Mouse (Mus musculus) natural killer cell, adult 2 months (primary cell): ENCODE measurements at regions not wholly inside any gene's neighbourhood (a gene's known extent, or its start where the extent isn't known, plus 50 kb on each side); places are given as distances from the start of the nearest gene placed in this dataset.

Experiments
- DNase-seq, 2 experiments: peaks; one replicate each; pipeline ENCODE4 v3.0.0; 2022; ENCODE audit warnings: low spot score in 2 of 2

DNA sequence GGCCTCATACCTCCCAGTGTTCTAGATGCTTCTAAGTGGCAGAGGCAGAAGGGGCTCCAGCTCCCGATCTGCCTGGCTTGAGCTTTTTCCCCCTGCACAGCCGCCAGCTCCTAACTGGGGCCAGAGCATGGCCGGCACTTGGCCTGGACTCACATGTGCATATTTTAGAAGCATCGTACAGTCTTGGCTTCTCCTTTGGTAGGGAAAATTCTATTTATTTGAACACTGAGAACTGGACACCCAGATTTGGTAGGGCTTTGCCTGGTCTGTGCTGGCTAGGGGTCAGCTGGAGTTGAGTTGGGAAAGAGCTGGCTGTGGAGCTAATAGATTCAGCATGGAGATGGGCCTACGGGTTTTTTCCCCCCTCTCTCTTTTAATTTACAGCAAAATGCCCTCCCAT is 282.9 kb upstream of the Auts2 start:
- DNase-seq: no peak

DNA sequence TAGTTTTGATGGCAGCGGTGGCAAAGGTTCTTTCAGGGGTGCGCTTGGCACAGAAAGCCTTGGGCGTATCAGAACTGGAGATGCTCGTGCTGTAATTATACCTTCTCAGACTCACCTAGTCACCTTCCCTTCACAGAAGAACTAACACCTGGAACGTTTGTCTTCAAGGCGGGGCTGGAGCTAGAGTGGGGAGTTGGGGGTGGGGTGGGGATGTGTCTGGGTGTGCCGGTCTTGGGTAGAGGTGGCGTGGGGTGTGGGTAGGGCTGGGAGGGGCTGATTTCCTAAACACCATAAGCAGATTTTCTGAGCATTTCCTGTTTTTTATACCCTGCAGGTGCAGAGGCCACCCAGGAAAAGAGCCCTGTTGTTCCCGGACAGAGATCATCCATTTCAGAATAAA is 274.5 kb upstream of the Auts2 start:
- DNase-seq: no peak

DNA sequence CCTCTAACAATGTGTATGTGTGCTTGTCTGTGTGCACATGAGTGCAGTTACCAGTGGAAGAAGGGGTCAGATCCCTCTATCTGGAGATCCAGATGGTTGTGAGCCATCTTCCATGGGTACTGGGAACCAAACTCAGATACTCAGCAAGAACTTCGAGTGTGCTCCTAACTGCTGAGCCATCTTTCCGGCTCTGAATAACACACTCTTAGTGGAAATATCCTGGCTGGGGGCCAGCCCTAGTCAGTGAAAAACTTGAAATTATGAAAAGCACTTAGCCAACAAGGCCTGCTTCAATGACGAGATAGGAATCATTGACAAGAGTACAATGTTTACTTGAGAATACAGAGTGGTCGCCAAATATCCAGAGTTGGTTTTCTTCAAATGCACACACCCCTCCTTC is 266.0 kb upstream of the Auts2 start:
- DNase-seq: no peak

DNA sequence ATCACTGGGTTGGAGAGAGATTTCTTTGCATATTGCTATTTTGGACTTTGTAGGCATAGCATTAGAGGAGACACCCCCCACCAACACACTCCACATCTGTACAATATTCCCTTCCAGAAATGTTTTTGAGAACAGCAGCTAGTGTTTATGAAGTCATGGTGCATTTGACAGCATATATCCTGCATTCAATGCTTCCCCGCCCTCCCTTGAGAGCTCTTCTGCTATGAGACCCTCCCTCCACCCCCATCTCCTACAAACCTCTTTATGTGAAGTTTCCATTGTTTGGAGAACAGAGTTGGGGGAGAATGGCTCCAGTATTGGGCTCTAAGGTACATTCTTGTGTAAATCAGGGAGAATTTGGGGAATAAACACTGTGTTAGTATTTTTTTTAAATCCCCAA is 252.9 kb upstream of the Auts2 start:
- no peak for DNase-seq

DNA sequence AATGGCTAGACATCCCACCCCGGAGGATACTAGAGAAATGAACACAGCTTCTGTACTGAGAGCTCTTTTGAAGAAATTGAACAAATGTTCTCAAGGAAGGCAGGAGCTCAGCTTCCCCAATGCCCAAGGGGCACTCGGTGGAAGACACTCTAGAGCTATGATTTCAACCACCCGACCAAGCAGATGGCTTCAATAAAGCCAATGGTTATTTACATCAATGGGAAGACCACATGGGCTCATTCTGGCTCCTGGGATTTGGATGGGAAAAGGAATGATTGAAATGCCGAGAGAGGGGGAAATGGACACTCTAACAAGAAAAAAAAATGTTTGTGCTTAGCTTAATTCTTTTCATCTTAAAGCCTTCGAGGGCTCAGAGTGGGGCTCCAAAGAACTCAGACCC is 249.3 kb upstream of the Auts2 start:
- no peak for DNase-seq

DNA sequence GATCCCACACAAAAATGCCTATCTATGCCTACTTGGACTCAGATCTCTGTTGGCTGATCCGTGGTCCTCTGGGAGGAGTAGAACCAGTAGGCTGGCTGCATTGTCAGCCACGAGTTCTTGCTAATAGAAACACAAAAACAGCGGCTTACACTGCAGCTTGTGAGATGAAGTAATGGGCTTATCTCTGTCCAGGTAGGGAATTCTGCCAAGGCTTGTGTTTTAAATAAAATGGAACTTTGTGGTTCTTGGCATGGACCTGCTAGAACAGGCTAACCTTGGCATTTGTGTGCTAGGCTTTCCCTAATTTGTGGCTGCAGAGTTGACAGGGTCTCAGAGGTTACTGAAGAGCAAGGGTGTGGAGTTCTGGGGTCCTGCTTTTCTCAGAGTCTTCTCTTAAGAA is 242.1 kb upstream of the Auts2 start:
- DNase-seq: no peak

DNA sequence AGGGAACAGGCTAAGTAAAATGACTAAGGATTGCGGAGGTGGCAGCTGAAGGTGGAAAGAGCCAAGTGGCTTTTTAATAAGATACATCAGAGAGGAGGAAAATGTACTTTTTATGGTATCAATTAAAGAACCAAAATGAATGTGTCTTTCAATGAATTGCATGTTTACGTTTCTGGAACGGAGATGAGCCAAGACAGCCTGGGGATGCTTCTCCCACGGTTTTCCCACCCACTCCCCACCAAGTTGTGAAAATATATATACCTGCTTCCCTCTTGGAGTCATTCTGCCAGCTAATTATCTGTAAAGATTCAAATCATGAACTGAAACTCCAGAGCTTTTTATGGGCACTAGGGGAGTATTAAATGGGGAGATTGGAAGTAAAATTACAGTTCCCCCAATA is 241.6 kb upstream of the Auts2 start:
- DNase-seq: no peak

DNA sequence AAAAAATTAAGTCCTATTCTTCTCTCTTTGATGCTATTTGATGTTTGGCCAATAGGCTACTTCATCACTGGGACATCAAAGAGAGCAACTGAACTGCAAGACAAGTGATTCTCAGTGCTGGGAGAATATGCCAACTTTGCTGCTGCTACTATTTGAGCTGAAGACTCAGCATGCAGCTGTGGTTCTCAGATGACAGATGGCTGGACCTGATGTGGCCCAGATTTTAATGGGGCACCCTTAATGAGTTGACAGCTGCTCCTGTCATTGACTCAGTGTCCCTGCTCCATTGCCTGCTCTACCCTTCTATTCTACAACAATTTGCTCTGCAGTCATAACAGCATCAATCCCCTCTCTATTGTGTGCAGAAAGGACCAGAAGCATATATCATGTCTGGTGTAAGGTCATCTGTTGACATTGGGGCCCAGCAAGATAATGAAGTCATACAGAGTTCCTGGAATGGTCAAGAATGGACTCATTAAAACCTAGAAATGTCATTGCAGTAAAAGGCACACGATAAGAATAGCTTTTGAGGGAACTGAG is 231.1 kb upstream of the Auts2 start:
- no peak for DNase-seq

DNA sequence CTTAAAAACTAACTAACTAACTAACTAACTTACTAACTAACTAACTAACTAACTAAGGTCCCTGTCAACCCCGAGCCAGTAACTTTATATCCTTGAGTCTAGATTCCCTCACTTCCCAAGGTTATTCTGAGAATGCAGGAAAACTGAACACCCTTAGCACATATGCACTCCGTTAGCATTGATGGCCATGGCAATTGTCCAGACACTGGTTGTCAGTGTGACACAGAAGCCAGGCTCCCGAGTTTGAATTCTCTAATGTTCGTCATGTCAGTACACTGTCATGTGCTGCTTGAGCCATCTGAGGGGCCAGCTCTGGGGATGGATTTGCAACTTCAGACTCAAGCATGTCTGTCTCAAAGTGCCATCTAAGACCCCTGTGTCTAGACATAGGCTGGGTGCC is 217.3 kb upstream of the Auts2 start:
- no peak for DNase-seq

DNA sequence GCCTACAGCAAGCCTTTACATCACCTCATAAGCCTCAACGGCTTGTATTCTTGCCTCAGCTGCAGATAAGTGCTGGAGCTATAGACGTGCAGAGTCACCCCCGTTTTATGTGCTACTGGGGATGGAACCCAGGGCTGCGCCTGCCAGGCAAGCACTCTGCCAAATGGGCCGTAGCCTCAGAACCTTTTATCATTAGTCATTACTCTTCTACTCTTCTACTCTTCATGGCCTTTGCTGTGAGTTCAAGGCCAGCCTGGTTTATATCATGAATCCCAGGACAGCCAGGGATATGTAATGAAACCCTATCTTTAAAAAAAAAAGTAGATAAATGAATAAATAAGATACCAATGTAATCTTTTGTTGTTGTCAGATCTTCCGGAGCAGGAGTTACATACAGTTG is 216.6 kb upstream of the Auts2 start:
- DNase-seq: no peak

DNA sequence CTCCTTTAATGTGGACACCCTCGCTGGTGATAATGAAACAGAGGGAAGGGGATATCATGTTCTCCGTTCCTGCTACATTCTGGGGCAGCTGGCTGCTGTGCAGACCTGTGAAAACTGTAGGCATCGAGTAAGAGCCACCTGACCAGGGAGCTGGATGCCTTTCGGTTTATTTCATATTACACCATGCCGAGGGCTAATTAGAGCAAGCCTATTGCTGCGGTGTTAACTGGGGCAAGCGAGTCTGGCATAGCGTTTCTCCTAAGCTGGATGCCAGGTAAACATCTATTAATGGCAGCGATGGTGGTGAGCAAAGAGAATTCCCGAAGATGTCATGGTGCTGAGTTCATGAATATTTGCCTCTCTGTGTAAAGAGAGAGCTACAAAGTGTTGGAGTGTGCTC is 215.8 kb upstream of the Auts2 start:
- DNase-seq: no peak

DNA sequence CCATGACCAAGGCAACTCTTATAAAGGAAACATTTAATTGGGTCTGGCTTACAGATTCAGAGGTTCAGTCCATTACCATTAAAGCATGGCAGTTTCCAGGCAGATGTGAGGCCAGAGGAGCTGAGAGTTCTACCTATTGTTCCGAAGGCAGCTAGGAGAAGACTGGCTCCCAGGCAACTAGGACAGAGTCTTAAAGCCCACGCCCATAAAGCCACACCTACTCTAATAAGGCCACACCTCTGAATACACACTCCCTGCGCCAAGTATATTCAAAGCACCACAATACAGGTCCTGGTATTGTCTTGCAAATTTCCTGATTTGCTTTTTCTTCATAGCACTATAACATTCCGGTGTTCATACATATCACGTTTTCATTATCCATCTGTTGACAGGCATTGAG is 194.8 kb upstream of the Auts2 start:
- DNase-seq: no peak

DNA sequence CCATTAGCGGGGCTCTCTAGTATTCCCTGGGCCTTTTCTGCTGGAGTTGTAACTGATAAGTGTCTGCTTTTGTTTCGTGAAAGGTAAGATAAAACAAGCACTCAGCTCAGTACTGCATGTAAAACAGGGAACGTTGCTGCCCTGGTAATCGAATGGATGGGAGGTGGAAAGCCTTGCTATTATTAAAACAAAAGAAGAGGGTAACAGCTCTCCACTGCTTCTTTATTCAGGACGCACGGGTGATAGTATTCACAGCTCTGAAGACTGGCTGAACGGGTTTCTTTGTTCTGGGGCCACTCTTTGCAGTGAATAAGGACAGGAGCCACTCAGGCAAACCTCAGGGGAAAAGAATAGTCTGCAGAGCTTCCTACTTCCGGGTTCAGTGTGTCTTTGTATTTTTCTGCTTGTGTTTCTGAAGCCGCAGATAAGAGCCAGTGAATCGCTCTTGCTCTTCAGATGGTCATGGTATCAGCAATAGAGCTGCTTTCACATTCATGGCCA is 185.6 kb upstream of the Auts2 start:
- no peak for DNase-seq

DNA sequence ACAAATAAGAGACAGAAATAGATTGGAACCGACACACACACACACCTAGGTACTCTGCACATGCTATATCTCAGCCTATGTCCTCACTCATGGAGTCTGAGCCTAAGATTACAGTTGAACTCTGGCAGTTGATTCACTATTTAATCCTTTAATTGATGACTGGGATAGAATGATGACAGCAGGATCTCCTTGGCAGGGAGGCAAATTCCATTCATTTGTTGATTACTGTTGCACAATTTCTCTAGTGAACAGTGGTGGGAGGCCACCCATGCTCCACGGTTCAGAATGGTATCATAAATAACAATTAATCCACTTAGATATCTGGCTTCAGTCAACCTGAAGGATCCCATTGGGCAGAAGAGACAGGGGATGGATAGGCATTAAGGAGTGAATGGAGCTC is 181.3 kb upstream of the Auts2 start:
- no peak for DNase-seq

DNA sequence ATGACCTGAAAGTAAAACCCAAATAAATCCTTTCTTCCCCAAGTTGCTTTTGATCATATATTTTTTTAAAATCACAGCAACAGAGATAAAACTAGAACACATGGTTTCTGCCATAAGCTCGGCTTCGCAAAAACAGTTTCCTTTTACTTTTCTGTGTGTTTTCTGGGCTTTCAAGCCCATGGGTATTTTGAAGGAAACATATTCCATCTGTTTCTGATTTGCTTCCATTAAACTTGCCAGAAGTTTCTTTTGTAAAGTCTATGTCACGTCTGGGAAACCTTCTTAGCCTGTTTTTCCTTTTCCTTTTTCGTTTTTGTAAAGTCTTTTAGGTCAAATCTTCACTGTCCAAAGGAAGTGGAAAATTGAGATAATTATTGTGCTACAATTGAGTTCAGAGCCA is 167.2 kb upstream of the Auts2 start:
- DNase-seq: no peak

DNA sequence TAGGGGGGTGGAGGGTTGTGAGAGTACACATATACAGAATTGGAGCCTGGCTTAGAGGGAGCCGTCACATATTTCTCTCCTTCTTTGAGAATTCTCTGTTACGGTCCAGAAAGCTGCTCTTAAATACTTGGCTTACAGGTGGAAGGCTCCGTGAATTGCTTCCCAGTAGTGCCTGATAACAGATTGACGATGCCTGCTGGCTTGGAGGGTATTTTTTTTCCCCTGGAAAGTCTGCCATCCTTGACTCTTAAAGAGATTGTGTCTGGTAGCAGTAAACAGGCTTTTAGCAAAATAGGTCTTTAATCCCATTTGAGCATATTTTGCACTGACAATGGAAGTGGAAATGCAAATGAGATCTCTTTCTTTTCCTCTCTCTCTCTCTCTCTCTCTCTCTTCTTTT is 164.4 kb upstream of the Auts2 start:
- no peak for DNase-seq

DNA sequence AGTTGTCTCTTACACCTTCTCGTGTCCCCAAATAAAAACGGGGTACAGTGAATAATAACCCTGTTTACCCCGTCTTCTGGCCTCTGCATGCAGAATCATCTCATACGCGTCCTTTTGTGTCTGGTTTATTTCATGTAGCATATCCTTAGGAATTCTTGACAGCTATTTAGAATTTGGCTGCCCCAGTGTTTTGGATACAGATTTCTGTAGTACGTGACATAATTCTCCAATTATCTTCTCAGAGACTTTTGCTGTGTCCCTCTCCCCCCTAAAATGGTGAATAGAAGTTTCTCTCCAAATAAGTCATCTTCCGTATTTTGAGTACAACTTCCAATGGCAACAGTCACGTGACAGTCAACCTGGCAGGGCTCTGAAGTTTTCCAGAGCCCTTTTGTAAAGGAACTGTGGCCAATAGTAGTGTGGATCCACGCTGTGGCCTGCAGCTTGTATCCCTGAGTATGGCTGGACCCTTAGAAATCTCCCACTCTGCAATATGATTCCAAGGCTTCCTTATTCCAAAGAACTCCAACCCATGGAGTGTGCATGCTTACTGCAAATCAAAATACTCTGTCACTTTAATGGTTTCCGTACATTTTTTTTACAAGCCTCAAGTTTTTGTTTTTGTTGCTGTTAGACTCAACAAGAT is 160.4 kb upstream of the Auts2 start:
- DNase-seq: no peak

DNA sequence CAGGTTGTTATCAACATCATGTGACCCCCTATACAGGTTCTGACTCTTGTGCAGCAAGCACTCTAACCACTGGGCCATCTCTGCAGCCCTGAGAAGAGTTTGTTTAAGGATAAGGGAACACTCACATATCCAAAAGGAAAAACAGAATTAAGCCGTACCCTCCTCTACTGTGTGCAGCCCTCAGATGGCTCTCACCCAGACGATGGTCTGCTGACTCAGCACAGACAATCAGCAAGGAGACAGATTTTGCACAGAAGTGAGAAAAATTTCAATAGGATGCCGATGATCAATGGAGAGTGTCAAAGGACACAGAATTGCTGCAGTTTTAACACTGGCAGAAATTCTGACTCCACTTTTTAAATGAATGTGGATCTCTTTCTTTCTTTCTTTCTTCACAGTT is 159.4 kb upstream of the Auts2 start:
- no peak for DNase-seq

DNA sequence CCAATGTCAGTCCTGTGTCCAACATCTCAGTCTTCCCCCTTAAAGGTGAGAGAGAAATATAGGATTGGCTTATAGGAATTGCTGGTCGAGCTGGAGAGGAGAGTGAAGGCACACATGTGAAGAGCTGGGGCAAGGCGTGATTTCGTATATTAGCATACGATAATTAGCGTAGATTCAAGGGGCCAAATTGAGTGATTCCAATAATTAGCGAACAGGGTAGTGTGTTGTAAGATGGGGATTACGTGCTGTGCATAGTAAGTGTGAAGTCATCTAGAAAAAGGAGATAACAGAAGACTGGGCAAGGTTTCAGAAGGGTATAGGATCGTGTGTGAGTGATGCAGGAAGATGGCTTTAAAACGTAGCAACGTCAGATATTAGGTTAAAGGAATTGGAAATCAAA is 147.6 kb upstream of the Auts2 start:
- no peak for DNase-seq

DNA sequence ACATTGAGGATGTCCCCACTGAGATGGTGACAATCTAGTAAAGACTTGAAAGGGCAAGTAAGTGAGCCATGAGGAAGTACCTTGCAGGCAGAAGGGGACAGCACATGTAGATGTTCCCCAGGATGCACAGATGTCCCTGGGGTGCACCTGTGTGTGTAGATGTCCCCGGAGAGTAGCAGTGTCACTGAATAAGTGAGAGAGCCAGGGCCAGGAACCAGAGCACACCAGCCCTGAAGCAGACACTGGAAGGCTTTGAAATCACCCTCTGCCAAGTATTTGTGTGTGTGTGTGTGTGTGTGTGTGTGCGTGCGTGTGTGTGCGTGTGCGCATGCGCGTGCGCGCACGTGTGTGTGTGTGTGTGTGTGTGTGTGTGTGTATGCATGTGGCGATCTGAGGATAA is 132.1 kb upstream of the Auts2 start:
- DNase-seq: no peak

DNA sequence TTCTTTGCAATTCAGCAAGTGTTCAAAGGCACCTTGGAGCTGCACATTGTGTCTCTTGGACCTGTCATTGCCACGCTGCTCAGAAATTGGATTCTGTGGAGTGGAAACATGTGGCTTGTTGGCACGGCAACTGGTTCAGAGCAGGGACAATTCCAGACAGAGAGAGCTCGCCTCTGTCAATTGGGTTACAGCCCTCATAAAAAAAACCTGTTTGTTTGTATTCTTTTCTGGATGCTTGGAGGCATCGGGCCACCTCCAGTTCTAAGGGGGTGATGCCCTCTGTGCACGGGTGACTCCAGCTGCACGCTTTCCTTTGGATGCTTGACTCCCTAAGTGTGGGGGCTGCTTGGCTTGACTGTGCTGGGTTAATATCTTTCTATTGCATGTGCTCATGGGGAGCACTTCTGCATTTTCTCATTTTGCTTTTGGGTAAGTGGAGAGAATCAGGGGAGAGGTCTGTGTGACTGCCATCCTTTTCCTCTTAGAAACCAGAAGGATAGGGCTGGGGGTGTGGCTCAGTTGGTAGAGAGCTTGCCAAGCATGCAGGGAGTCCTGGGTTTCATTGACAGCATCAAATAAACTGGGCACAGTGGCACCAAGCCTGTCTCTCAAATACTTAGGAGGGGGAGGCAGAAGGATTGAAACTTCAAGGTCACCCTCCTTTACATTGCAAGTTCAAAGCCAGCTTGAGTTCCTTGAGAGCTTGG is 130.6 kb upstream of the Auts2 start:
- DNase-seq: no peak

DNA sequence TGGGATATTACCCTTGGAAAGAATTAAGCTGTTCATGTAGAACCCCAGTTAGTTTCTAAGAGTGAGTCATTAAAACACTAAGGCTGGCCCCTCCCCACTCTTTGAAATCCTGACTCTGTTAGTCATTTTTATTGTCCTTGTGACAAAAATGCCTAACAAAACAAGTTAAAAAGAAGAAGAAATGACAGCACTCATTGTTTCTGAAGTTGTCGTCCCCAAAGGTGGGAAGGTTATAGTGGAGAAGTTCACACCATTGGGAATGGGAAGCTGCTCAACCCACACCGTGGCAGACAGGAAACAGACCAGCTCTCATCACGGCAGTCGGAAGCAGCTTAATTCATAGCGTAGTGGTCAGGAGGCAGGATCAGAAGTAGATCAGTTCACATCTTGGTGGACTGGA is 128.4 kb upstream of the Auts2 start:
- no peak for DNase-seq

DNA sequence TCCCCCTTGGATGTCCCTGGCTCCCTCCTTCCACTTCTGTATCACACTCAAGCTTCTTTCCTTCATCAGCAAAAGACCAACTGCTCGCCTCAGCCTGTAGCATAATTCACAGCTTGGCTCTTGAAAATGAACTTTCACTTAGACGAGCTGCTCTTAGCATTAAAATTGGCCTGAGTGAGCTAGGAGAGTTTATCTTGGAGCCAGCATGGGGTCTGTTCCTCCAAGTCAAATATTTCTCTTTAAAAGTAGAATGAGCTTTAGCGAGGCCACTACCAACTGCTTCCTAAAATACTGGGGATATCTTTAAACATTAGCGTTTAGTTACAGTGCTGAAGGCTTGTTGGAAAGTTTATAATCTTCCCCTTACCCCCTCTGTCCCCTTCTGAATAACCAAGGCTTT is 124.2 kb upstream of the Auts2 start:
- no peak for DNase-seq

DNA sequence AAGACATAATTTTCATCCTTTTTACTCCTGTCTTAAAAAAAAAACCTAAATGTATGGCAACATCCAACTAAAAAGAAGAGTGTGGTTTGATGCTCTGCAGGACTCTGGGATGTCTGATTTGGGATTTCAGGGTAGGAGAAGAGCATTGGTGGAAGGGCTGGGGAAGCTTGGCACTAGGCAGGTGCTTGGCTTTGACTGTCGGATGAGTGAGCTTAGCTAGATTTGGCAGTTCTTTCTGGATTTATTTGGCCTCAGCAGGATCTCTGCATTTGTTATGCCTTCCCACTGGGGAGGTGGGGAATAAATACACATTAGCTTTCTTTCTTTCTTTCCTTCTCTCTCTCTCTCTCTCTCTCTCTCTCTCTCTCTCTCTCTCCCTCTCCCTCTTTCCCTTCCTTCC is 118.1 kb upstream of the Auts2 start:
- DNase-seq: no peak
